ENCODE assay signal across 24 mouse cellular contexts in the genomic region with DNA sequence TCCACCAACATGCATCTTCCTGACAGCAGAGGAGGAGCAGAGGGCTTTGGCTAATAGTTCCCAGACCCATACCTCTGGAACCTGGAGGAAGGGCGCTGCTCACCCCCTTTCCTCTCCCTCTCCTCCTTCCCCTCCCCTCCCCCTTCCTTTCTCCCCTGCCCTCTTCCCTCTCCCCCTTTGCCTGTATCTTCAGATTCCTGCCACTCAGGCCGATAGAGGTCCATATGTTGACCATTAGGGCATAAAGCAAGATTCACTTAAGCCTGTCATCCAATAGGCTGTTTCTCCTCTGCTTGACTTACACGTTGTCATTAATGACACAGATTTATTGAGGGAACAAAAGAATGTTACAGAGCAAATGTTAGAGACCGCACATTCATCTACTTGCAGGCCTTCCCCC.
"Had no signal": no experiment of that assay in that cellular context is flagged by ENCODE, and none has a peak within 500 bp of the region (broad histone marks: within the 10 kb centered on the region; RNA-seq: fewer than 3 reads in every experiment).

No protein-coding gene starts in this region.

- H3K27me3 ChIP-seq: kidney, embryonic 15.5 days; limb, embryonic 13.5 days; liver, embryonic 12.5 days; liver, embryonic 15.5 days; midbrain, embryonic 12.5 days; midbrain, embryonic 15.5 days; neural tube, embryonic 12.5 days; neural tube, embryonic 15.5 days had no signal

- H3K9ac ChIP-seq: kidney, embryonic 15.5 days; limb, embryonic 13.5 days; liver, embryonic 12.5 days; liver, embryonic 15.5 days; midbrain, embryonic 12.5 days; midbrain, embryonic 15.5 days; neural tube, embryonic 12.5 days; neural tube, embryonic 15.5 days had no signal

- H3K4me1 ChIP-seq: kidney, embryonic 15.5 days; limb, embryonic 13.5 days; liver, embryonic 12.5 days; liver, embryonic 15.5 days; midbrain, embryonic 15.5 days; neural tube, embryonic 12.5 days; neural tube, embryonic 15.5 days had no signal

- H3K36me3 ChIP-seq: kidney, embryonic 15.5 days; limb, embryonic 13.5 days; liver, embryonic 12.5 days; liver, embryonic 15.5 days; midbrain, embryonic 12.5 days; midbrain, embryonic 15.5 days; neural tube, embryonic 12.5 days; neural tube, embryonic 15.5 days had no signal

- H3K4me2 ChIP-seq: kidney, embryonic 15.5 days; limb, embryonic 13.5 days; liver, embryonic 12.5 days; liver, embryonic 15.5 days; midbrain, embryonic 12.5 days; midbrain, embryonic 15.5 days; neural tube, embryonic 12.5 days; neural tube, embryonic 15.5 days had no signal

- DNase-seq: kidney, adult 8-10 months; kidney, postnatal 10 days; kidney, postnatal 36 days; layer of hippocampus, postnatal 36 days; left cerebral cortex, postnatal 4 days; liver; lung, adult 18-20 months; lung, postnatal 4 days; right cerebral cortex, adult 18-20 months; right cerebral cortex, postnatal 14 days; right cerebral cortex, postnatal 4 days; thymus, adult 2 months; thymus, postnatal 14 days; thymus, postnatal 4 days had no signal

- ATAC-seq: liver, embryonic 12.5 days; midbrain, embryonic 15.5 days had no signal

- H3K4me3 ChIP-seq: kidney, embryonic 15.5 days; left cerebral cortex, adult 2 months; limb, embryonic 13.5 days; liver, embryonic 12.5 days; liver, embryonic 15.5 days; midbrain, embryonic 12.5 days; midbrain, embryonic 15.5 days; neural tube, embryonic 12.5 days; neural tube, embryonic 15.5 days had no signal

- H3K27ac ChIP-seq: kidney, embryonic 15.5 days; left cerebral cortex, adult 2 months; limb, embryonic 13.5 days; liver, embryonic 12.5 days; liver, embryonic 15.5 days; midbrain, embryonic 12.5 days; midbrain, embryonic 15.5 days; neural tube, embryonic 12.5 days; neural tube, embryonic 15.5 days; stomach, postnatal 0 days had no signal

- H3K9me3 ChIP-seq: kidney, embryonic 15.5 days; limb, embryonic 13.5 days; liver, embryonic 12.5 days; liver, embryonic 15.5 days; midbrain, embryonic 12.5 days; midbrain, embryonic 15.5 days; neural tube, embryonic 12.5 days; neural tube, embryonic 15.5 days had no signal
